Mouse (Mus musculus): Measurements from ENCODE around the gene Ak1. TPM values are rescaled to one million over a fixed set of nuclear protein-coding genes. Genes with fewer than 3 reads are reported as not detected.

Ak1 gene
- polyA plus RNA-seq, 1 experiment: 23.5 TPM

DNA sequence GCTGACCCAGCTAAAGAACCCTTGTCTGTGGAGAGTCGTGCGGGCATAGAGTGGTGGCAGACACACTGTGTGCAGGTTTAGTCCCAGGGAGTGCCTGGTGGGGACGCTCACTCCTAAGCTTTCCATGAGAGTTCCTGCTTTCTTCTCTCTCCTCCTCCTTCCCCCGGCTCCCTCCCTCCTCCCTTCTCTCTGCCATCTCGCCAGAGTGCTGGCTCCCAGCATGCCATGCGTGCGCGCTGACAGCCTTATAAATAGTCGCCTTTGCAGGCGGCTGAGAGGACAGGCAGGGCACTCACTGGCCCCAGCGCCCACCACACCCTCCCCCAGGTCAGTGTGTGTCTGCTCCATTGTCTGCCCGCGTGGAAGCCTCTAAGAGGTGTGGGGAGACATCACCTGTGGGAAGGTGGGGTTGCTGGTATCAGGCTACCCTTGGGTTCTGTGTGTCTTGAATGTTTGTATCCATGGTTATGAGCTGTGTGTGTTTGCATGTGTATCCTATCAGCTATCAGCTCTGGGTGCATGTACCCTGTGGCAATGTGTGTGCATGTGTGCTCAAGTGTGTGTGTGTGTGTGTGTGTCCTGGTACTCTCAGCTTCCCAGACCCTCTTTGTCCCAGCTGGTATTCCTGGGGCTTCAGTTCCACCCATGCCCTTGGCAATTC, 3.8 kb downstream of the Ak1 start:
- 31% methylated on average over 13 of the region's 13 CpGs for WGBS
- no peak for DNase-seq
- Histone ChIP-seq H3K4me1 (replicated peaks; ENCODE audit: control insufficient read depth, insufficient read depth, low read length) (no peaks in the 10 kb centered on the region), H3K27me3 (ENCODE audit: control insufficient read depth, insufficient read depth, low read length) (no peaks in the 10 kb centered on the region), H3K27ac (ENCODE audit: control insufficient read depth, insufficient read depth, low read length) (no peak overlapping the region), H3K4me3 (ENCODE audit: control insufficient read depth, insufficient read depth, low read length) (no peak overlapping the region), H3K36me3 (ENCODE audit: control insufficient read depth, insufficient read depth, low read length) (no peaks in the 10 kb centered on the region)
- TF ChIP-seq POLR2A (IDR thresholded peaks at IDR 0.05; ENCODE audit: control insufficient read depth, extremely low read depth, insufficient read depth, low read length, poor library complexity): no peak
- TF ChIP-seq CTCF (IDR thresholded peaks at IDR 0.05; ENCODE audit: borderline replicate concordance, control insufficient read depth, extremely low read depth, insufficient read depth, low read length, poor library complexity): no peak

DNA sequence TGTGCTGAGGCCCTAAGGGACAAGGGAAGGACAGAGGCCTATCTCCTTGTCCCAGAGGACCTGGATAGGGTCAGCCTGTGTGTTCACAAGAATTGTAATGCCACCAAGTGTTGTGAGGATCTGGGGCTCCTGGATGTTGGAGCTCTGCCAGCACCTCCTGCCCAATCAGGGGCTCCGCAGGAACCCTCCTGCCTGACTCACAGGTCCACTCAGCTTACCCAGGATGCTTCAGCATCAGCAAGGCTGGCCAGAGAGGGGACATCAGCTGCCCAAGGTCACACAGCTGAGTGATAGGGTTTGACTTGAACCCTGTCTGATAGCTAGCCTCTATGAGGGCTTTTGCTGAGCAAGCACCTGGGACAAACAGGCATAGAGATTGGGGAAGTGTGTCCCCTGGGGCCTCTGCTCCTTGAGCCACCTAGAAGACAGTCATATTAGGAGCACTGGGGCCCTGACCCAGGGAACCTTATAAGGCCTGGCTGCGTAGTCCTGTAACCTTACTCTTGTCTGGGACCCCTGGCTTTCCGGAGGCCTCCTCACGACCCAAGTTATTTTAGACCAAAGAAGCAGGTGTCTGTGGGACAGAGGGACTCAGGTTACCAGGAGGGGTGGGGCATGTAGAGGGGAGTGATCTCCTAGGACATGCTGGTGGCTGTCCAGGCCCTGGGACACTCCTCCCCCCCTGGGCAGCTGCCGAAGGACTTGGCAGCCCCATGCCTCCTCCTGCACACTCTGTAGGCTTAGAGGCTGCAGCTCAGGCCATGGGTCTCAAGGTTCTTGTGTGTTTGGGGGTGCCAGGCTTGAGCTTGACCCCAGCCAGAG, 4.5 kb downstream of the Ak1 start:
- 70% methylated on average over 5 of the region's 5 CpGs for WGBS
- Histone ChIP-seq H3K27me3 (ENCODE audit: control insufficient read depth, insufficient read depth, low read length) (no peaks in the 10 kb centered on the region), H3K4me3 (ENCODE audit: control insufficient read depth, insufficient read depth, low read length) (no peak overlapping the region), H3K36me3 (ENCODE audit: control insufficient read depth, insufficient read depth, low read length) (no peaks in the 10 kb centered on the region), H3K4me1 (replicated peaks; ENCODE audit: control insufficient read depth, insufficient read depth, low read length) (no peaks in the 10 kb centered on the region), H3K27ac (ENCODE audit: control insufficient read depth, insufficient read depth, low read length) (no peak overlapping the region)
- no peak for DNase-seq
- TF ChIP-seq POLR2A (IDR thresholded peaks at IDR 0.05; ENCODE audit: control insufficient read depth, extremely low read depth, insufficient read depth, low read length, poor library complexity): no peak
- no peak for TF ChIP-seq CTCF (IDR thresholded peaks at IDR 0.05; ENCODE audit: borderline replicate concordance, control insufficient read depth, extremely low read depth, insufficient read depth, low read length, poor library complexity)

DNA sequence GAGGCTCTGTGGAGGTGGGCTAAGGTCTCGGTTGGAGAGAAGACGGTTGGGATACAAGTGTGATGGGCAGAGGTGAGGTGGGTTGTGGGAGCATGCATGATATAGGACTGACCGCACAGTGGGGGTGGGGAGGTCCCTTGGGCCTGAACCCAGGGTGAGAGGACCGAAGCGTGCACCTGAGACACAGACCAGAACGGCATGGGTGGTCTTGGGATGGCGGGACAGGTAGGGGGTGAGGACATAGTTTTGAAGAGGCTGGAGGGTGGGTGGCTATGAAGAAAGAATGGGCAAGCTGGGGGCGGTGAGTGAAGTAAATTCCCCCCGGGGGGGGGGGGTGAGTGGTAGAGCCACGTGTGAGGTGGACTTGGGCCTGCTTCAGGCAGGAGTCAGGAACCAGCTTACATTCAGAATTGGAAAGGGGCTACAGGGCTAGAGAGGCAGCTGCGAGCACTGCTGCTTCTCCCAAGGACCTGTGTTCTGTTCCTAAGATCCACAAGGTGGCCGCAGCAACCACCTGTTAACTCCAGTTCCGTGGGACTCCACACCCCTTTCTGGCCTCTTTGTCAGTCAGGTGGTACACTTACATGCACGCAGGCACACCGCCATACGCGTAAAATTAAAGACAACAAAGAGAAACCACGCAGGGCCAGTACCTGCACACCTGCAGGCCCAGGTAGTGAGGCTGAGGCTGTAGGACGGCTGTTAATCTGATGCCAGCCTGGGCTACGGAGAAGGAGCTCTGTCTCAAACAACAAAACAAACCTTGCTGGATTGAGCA, 5.9 kb downstream of the Ak1 start:
- no peak overlapping the region for H3K27ac ChIP-seq (ENCODE audit: control insufficient read depth, insufficient read depth, low read length)
- no peaks in the 10 kb centered on the region for H3K36me3 ChIP-seq (ENCODE audit: control insufficient read depth, insufficient read depth, low read length)
- no peak for TF ChIP-seq CTCF (IDR thresholded peaks at IDR 0.05; ENCODE audit: borderline replicate concordance, control insufficient read depth, extremely low read depth, insufficient read depth, low read length, poor library complexity)
- TF ChIP-seq POLR2A (IDR thresholded peaks at IDR 0.05; ENCODE audit: control insufficient read depth, extremely low read depth, insufficient read depth, low read length, poor library complexity): no peak
- no peaks in the 10 kb centered on the region for H3K27me3 ChIP-seq (ENCODE audit: control insufficient read depth, insufficient read depth, low read length)
- no peak overlapping the region for H3K4me3 ChIP-seq (ENCODE audit: control insufficient read depth, insufficient read depth, low read length)
- H3K4me1 ChIP-seq (replicated peaks; ENCODE audit: control insufficient read depth, insufficient read depth, low read length): no peaks in the 10 kb centered on the region
- DNase-seq: no peak
- WGBS: 85% methylated on average over 20 of the region's 20 CpGs

GRCm38 (mm10) chr2:32628044-32628550, 6.5 kb downstream of the Ak1 start:
- no peak for DNase-seq
- 83% methylated on average over 4 of the region's 4 CpGs for WGBS
- no peak overlapping the region for H3K27ac ChIP-seq (ENCODE audit: control insufficient read depth, insufficient read depth, low read length)
- H3K36me3 ChIP-seq (ENCODE audit: control insufficient read depth, insufficient read depth, low read length): no peaks in the 10 kb centered on the region
- H3K4me3 ChIP-seq (ENCODE audit: control insufficient read depth, insufficient read depth, low read length): no peak overlapping the region
- H3K27me3 ChIP-seq (ENCODE audit: control insufficient read depth, insufficient read depth, low read length): no peaks in the 10 kb centered on the region
- no peaks in the 10 kb centered on the region for H3K4me1 ChIP-seq (replicated peaks; ENCODE audit: control insufficient read depth, insufficient read depth, low read length)
- no peak for TF ChIP-seq POLR2A (IDR thresholded peaks at IDR 0.05; ENCODE audit: control insufficient read depth, extremely low read depth, insufficient read depth, low read length, poor library complexity)
- no peak for TF ChIP-seq CTCF (IDR thresholded peaks at IDR 0.05; ENCODE audit: borderline replicate concordance, control insufficient read depth, extremely low read depth, insufficient read depth, low read length, poor library complexity)

GRCm38 (mm10) chr2:32628729-32629128, 7.2 kb downstream of the Ak1 start:
- H3K27ac ChIP-seq (ENCODE audit: control insufficient read depth, insufficient read depth, low read length): no peak overlapping the region
- H3K27me3 ChIP-seq (ENCODE audit: control insufficient read depth, insufficient read depth, low read length): no peaks in the 10 kb centered on the region
- no peak for DNase-seq
- WGBS: 92% methylated on average over 5 of the region's 5 CpGs
- TF ChIP-seq POLR2A (IDR thresholded peaks at IDR 0.05; ENCODE audit: control insufficient read depth, extremely low read depth, insufficient read depth, low read length, poor library complexity): no peak
- no peak for TF ChIP-seq CTCF (IDR thresholded peaks at IDR 0.05; ENCODE audit: borderline replicate concordance, control insufficient read depth, extremely low read depth, insufficient read depth, low read length, poor library complexity)
- H3K4me1 ChIP-seq (replicated peaks; ENCODE audit: control insufficient read depth, insufficient read depth, low read length): no peaks in the 10 kb centered on the region
- no peaks in the 10 kb centered on the region for H3K36me3 ChIP-seq (ENCODE audit: control insufficient read depth, insufficient read depth, low read length)
- no peak overlapping the region for H3K4me3 ChIP-seq (ENCODE audit: control insufficient read depth, insufficient read depth, low read length)
